Mouse (Mus musculus) liver, postnatal 0 days (tissue): ENCODE data around the gene Pank1. TPM values are rescaled to one million over a fixed set of nuclear protein-coding genes. Genes with fewer than 3 reads are reported as not detected.

Source experiments
- ATAC-seq: fragments of 200-750 bp; cut with Nextera tagmentation; 2 replicates; pipeline ENCODE4 v1.8.0; 2017; ENCODE audit warnings: mild to moderate bottlenecking, moderate library complexity
- DNase-seq: peaks from one replicate; pipeline ENCODE4 v3.0.0-alpha.2; 2016
- H3K27ac ChIP-seq: fragments of 300-500 bp; sonication (generic); 2 replicates; pipeline ENCODE4 v1.5.1; 2014; ENCODE audit warnings: antibody characterized with exemption, moderate library complexity, mild to moderate bottlenecking, low read depth
- H3K27me3 ChIP-seq: fragments of 300-500 bp; sonication (generic); 2 replicates; pipeline ENCODE4 v1.6.1; 2014; ENCODE audit warnings: low read length, control low read depth, mixed read lengths; ENCODE audit not compliant: insufficient read depth
- H3K36me3 ChIP-seq: fragments of 300-500 bp; sonication (generic); replicated peaks from 2 replicates; pipeline ENCODE4 v1.6.1; 2014; ENCODE audit warnings: mild to moderate bottlenecking, control low read depth, low read length, moderate library complexity, mixed read lengths; ENCODE audit not compliant: insufficient read depth
- H3K4me1 ChIP-seq: fragments of 300-500 bp; sonication (generic); 2 replicates; pipeline ENCODE4 v1.6.1; 2014; ENCODE audit warnings: antibody characterized with exemption, mild to moderate bottlenecking, control low read depth; ENCODE audit not compliant: insufficient read depth
- H3K4me2 ChIP-seq: fragments of 300-500 bp; sonication (generic); 2 replicates; pipeline ENCODE4 v1.6.1; 2014; ENCODE audit warnings: low read depth, mild to moderate bottlenecking, low read length, moderate library complexity, mixed read lengths
- H3K4me3 ChIP-seq: fragments of 300-500 bp; sonication (generic); 2 replicates; pipeline ENCODE4 v1.5.1; 2014; ENCODE audit warnings: low read depth, low read length
- H3K9ac ChIP-seq: fragments of 300-500 bp; sonication (generic); replicated peaks from 2 replicates; pipeline ENCODE4 v1.6.1; 2014; ENCODE audit warnings: mild to moderate bottlenecking, moderate library complexity
- H3K9me3 ChIP-seq: fragments of 300-500 bp; sonication (generic); 2 replicates; pipeline ENCODE4 v1.6.1; 2016; ENCODE audit warnings: mild to moderate bottlenecking, control low read depth, low read length, mixed read lengths
- CTCF ChIP-seq: sonication (generic); IDR thresholded peaks from 2 replicates; pipeline ENCODE4 v1.5.1; 2016; ENCODE audit warnings: antibody characterized with exemption, low read depth
- EP300 ChIP-seq: IDR thresholded peaks from 2 replicates; pipeline ENCODE4 v1.6.1; 2016; ENCODE audit warnings: antibody characterized with exemption, low read depth, mild to moderate bottlenecking
- WGBS: fragments of 180-500 bp; shearing (Covaris S2); extraction: QIAGEN DNeasy Blood & Tissue Kit; methylation state at CpG from one replicate; pipeline ENCODE4 v1.1.7; 2014; ENCODE audit not compliant: insufficient replicate concordance; 5-methylcytosine and 5-hydroxymethylcytosine counted together
- polyA plus RNA-seq: library from polyadenylated mRNA; unstranded; fragments of >200 nt; fragmentation: Nextera tagmentation; extraction: Ambion mirVana; gene quantifications from 2 replicates; pipeline ENCODE4 v1.2.1, GENCODE M21; 2015

Gene Pank1
- polyA plus RNA-seq, 1 experiment from 2014 or later: 44.5 TPM

GRCm38 (mm10) chr19:34825946-34826655, 53.2 kb downstream of the Pank1 start:
- H3K27ac ChIP-seq: no peak overlapping the region; the same call in 1 of the 2 replicates
- peaks cover 11% of the 10 kb centered on the region for H3K36me3 ChIP-seq
- no peaks in the 10 kb centered on the region for H3K27me3 ChIP-seq
- TF ChIP-seq EP300 (no peak), CTCF (peak; percentile 66)
- whole genome bisulfite sequencing: 56% methylated on average over 13 of the region's 13 CpGs
- ATAC-seq (peak; percentile 62), DNase-seq (peak; percentile 58)
- no peak overlapping the region for H3K9ac ChIP-seq
- H3K4me3 ChIP-seq: no peak overlapping the region
- H3K4me1 ChIP-seq: peaks cover 4% of the 10 kb centered on the region; the same call in 1 of the 2 replicates
- no peaks in the 10 kb centered on the region for H3K9me3 ChIP-seq
- no peak overlapping the region for H3K4me2 ChIP-seq

- H3K4me3 ChIP-seq: no peak overlapping the region
- no peak overlapping the region; the same call in 1 of the 2 replicates for H3K9ac ChIP-seq
- peak; percentile 98 for ATAC-seq
- peak overlapping the region; percentile 38; the same call in 1 of the 2 replicates for H3K4me2 ChIP-seq
- H3K4me1 ChIP-seq: peaks cover 7% of the 10 kb centered on the region; the same call in 1 of the 2 replicates
- no peaks in the 10 kb centered on the region for H3K27me3 ChIP-seq
- no peaks in the 10 kb centered on the region for H3K9me3 ChIP-seq
- TF ChIP-seq EP300: peak; percentile 84
- no peak for TF ChIP-seq CTCF
- H3K36me3 ChIP-seq: peaks cover 10% of the 10 kb centered on the region; the same call in 1 of the 2 replicates
- peak; percentile 71 for DNase-seq
- WGBS: 50% methylated on average over 5 of the region's 5 CpGs
- H3K27ac ChIP-seq: peak overlapping the region; percentile 96
These were observed 59.6 kb downstream of the Pank1 start for GRCm38 (mm10) chr19:34819577-34820170.

GRCm38 (mm10) chr19:34815371-34815770, 63.9 kb downstream of the Pank1 start:
- 84% methylated on average over 4 of the region's 4 CpGs for WGBS
- no peak overlapping the region for H3K4me3 ChIP-seq
- DNase-seq: no peak
- H3K9me3 ChIP-seq: no peaks in the 10 kb centered on the region
- H3K27me3 ChIP-seq: no peaks in the 10 kb centered on the region
- no peak for ATAC-seq
- H3K36me3 ChIP-seq: 0 out of 2 replicates have a peak, but pooled peaks cover 6% of the 10 kb centered on the region
- H3K4me2 ChIP-seq: no peak overlapping the region
- H3K9ac ChIP-seq: no peak overlapping the region
- H3K4me1 ChIP-seq: peaks cover 3% of the 10 kb centered on the region; the same call in 1 of the 2 replicates
- TF ChIP-seq CTCF (no peak), EP300 (no peak)
- no peak overlapping the region for H3K27ac ChIP-seq

GRCm38 (mm10) chr19:34814696-34815095, 64.6 kb downstream of the Pank1 start:
- no peaks in the 10 kb centered on the region for H3K27me3 ChIP-seq
- H3K9ac ChIP-seq: no peak overlapping the region
- peaks cover 3% of the 10 kb centered on the region; the same call in 1 of the 2 replicates for H3K4me1 ChIP-seq
- no peak overlapping the region for H3K4me3 ChIP-seq
- DNase-seq (no peak), ATAC-seq (no peak)
- H3K27ac ChIP-seq: no peak overlapping the region
- whole genome bisulfite sequencing: 72% methylated on average over 4 of the region's 4 CpGs
- H3K36me3 ChIP-seq: 0 out of 2 replicates have a peak, but pooled peaks cover 6% of the 10 kb centered on the region
- no peak overlapping the region for H3K4me2 ChIP-seq
- no peaks in the 10 kb centered on the region for H3K9me3 ChIP-seq
- TF ChIP-seq EP300 (no peak), CTCF (no peak)

- TF ChIP-seq EP300: no peak
- TF ChIP-seq CTCF: no peak
- Histone ChIP-seq H3K4me2 (no peak overlapping the region), H3K36me3 (0 out of 2 replicates have a peak, but pooled peaks cover 6% of the 10 kb centered on the region), H3K9me3 (no peaks in the 10 kb centered on the region), H3K9ac (no peak overlapping the region), H3K4me1 (peaks cover 3% of the 10 kb centered on the region; the same call in 1 of the 2 replicates), H3K27ac (peak overlapping the region; percentile 45; the same call in 1 of the 2 replicates), H3K4me3 (no peak overlapping the region), H3K27me3 (no peaks in the 10 kb centered on the region)
- ATAC-seq (no peak; the same call in 1 of the 2 replicates), DNase-seq (no peak)
- 67% methylated on average over 6 of the region's 6 CpGs for WGBS
These were observed 65.3 kb downstream of the Pank1 start for GRCm38 (mm10) chr19:34813961-34814360.

- H3K27ac ChIP-seq: no peak overlapping the region; the same call in 1 of the 2 replicates
- no peaks in the 10 kb centered on the region for H3K9me3 ChIP-seq
- H3K27me3 ChIP-seq: no peaks in the 10 kb centered on the region
- H3K4me1 ChIP-seq: no peaks in the 10 kb centered on the region
- H3K9ac ChIP-seq: no peak overlapping the region
- H3K4me2 ChIP-seq: no peak overlapping the region
- DNase-seq: no peak
- TF ChIP-seq EP300 (no peak), CTCF (no peak)
- 52% methylated on average over 2 of the region's 2 CpGs for WGBS
- 0 out of 2 replicates have a peak, but pooled peaks cover 6% of the 10 kb centered on the region for H3K36me3 ChIP-seq
- ATAC-seq: no peak; the same call in 1 of the 2 replicates
- no peak overlapping the region for H3K4me3 ChIP-seq
These were observed 65.7 kb downstream of the Pank1 start for GRCm38 (mm10) chr19:34813533-34813932.
